Mouse (Mus musculus): ENCODE measurements around the gene Crybg1.
"Not testable (repeated sequence)": the region's sequence is repeated elsewhere in the genome, so short reads cannot be mapped to it uniquely, and the experiment has no call there.

The Crybg1 gene

DNA sequence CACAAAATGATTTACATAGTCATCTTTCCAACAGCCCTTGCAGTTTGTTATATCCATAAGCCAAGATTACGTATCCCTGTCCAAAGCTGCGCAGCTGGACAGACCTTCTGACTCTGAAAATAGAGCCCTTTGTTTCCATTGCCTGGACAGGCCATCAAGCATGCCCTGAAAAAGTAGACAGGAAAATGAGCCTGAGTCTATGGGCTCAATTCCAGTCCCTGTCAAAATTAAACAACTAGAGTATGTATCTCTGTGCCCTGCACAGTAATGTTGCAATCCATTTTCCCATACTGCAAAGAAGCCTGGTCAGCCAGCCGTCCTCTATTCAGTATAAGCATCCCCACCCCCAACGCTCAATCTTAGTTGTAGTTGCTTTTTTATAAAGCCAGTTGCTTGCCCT, 141.8 kb downstream of the Crybg1 start:
- no peak for DNase-seq (ENCODE audit: low read depth, low spot score)

GRCm38 (mm10) chr10:44005677-44006641, 142.7 kb downstream of the Crybg1 start:
- DNase-seq (ENCODE audit: low read depth, low spot score), result no peak

DNA sequence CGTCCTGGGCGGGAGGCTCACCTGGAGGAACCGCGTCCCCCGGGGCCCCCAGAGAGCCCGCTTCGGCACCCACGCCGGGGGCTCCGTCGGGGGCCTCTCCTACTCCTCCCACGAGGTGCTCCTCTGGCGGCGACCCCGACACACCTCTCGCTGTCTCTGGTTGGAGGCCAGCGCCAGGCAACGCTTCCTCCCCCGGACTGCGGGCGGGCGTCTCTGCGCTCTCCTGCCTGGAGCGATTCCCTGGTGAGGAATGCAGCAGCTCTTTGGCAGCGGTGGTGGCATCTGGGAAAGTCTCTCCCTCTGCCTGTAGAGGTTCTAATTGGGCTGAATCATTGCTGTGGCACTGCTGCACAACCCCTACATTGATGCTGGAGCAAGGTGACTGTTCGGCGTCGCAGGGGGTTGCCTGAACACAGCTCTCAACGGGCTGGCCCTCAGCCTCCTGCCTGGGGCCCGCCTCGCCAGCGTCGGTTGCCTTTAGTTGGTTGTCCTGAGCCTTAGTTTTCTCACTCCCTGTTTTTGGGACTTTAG, 144.4 kb downstream of the Crybg1 start:
- DNase-seq (ENCODE audit: low read depth, low spot score), result no peak

DNA sequence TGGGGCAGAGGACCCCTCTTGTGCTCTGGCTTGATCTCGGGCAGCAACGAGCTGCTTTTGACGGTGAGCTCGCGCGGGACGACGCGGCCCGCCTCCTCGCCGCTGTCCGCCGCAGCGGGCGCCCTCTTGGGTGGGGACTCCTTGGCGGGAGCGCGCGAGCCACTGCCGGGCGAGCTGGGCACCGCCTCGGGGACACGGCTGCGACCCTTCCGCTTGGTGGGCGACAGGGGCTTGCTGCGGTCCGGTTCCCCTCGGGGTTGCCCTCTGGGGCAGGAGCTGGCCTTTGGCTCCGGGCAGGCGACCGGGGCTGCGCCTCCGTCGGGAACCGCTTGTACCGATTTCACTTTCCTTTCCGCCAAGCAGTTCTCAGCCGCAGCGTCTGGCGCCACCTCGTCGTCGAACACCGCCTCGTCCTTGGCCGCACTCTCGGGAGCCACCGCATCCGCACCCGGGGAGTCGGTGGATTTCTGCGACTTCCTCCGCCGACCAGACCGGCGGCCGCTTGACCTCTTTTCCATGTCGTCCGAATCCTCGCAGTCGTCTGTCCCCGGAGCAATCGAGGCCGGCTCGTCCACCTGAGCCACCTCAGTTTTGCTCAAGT, 145.0 kb downstream of the Crybg1 start:
- DNase-seq (ENCODE audit: low read depth, low spot score), result no peak

- no peak for DNase-seq (ENCODE audit: low read depth, low spot score)
These were observed 145.6 kb downstream of the Crybg1 start for GRCm38 (mm10) chr10:44002995-44003524.

DNA sequence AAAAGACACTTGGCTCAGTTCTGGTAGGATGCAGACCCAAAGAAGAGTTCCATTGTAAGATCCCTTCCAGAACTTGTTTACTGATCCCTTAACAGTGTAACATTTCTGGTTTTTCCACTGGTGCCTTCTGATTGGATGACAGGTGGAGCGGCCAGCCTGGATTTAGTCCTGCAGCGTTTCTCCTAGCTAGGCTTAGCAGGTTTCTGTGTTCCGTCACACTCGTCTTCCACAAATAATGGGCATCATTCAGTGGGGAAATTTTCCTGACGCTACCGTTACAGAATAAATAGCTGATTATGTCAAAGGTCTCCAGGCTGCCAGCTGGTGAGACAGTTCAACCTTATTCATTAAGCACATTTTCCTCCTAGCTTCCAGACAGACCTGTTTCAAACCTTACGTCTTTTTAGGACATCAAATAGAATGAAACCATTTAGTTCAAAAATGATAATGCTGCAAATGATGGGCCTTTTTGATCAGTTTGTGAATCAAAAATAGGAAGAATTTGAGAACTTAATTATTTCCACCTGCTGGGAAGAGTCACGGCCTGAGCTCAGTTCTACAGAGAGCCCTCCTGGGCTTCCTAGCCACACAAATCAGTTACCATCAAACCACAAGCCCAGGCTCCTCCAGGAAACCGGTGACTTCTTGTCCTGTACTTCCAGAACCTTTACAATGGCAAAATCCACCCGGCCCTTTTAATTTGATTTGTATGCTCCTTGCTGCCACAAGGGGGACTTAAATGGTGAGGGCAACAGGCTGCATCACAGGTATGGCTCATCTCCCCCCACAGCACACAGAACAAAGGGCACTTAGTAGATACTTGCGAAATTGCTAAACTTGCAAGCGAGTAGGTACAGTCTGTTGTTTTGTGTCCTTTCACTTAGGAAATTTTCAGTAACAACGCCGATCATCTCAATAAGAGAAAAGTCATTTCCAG, 146.4 kb downstream of the Crybg1 start:
- no peak for DNase-seq (ENCODE audit: low read depth, low spot score)

DNA sequence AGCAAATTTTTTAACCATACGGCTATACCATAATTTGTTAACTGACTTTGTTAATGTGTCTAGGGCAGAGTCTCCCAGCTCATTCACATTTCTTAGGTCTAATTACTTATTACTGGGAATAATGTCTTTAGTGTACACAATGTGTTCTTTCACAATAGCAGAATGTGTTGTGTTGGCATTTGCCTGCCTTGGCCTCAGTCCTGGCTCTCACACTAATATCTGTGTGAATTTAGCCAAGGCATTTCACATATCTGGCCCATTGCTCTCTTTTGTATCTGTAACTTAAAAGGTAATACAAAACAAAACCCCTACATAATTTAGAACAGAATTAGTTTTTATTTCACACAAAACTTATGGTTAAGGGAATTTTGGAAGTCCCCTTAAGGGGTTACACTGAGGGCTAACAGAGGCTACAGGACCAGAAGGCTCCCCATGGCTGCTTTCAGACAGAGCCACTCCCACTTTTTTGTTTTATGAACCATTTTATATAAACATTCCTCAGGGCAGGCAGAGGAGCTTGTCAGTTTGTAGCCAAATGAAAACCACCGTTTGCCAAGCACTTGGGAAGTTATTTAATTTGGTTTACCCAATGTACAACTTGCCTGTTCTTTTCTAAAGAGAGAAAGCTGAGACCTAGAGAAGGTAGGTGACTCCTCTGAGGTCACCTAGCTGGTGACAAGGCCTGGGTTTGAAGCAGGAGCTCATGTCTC, 148.3 kb downstream of the Crybg1 start:
- no peak for DNase-seq (ENCODE audit: low read depth, low spot score)

- DNase-seq (ENCODE audit: low read depth, low spot score), result no peak
These were observed 150.1 kb downstream of the Crybg1 start for GRCm38 (mm10) chr10:43998503-43999082.

GRCm38 (mm10) chr10:43998023-43998422, 150.6 kb downstream of the Crybg1 start:
- no peak for DNase-seq (ENCODE audit: low read depth, low spot score)

DNA sequence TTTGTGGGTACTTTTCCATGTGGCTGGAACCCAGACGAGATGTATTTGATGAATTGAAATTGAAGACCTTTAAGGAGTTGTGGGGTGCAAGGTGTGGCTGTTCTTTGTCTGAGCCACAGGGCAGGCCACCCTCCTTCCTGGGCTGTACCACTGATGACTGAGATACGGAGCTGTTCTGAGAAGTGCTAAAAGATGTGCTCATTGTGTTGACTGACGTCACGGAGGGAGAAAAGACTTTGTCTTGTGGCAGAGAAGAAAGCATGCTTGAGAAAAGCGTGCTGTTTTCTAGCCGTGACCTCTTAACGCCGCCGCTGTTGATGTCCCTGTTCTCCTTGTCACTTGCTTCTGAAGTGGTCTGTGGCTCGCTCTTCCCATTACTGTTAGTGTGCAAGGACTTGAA, 151.4 kb downstream of the Crybg1 start:
- DNase-seq (ENCODE audit: low read depth, low spot score), result no peak

DNA sequence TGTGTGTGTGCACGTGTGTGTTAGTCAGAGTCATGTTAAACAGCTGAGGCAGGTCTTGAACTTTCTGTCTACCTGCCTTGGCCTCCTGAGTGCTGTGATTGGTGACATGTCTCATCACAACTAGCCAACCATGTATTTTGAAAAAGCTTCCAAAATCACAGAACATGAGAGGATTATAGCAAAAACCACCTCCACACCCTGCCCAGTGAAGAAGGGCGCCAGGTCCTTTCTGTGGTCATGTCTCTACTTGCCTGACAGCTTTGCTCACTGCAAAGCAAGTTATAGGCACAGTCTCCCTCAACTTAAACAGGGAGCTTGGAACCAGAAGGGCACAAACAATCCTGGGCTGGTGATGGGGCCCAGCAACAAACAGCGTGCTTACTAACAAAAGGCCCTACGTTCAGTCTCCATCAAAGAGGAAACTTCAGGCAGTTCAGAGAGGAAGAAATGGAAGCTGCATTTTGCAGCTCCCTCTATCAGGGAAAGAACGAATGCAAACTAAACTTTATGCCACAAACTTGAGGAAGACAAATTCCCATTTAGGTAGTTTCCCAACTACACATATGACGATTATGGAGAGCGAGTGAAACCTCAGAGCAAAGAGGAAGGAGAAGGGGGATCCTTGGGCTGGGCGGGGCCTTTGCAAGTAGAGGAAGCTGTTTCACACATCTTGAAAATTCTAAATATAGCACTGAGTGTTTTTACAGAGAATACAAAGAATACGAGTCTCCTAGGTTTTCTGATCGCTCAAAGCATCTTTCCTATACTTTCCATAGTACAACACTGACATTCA, 152.6 kb downstream of the Crybg1 start:
- no peak for DNase-seq (ENCODE audit: low read depth, low spot score)

GRCm38 (mm10) chr10:43993198-43993597, 155.5 kb downstream of the Crybg1 start:
- no peak for DNase-seq (ENCODE audit: low read depth, low spot score)

DNA sequence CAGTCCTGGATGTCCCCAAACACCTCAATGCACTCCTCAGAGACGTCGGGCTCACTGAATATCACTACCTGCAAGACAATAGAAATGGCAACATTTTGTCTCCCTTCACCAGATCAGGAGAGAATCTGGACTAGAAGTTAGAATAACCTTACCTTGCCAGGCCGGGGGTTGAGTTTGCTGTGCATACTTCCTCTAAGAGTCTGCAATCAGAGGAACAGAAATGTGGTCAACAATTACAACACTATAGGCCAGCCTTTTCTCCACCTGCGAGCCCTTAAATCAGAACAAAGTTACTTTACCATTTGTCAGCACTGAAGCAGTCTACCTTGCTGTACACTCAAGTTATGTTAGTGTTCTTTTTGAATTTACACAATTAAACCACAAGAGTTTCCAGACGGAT, 156.1 kb downstream of the Crybg1 start:
- no peak for DNase-seq (ENCODE audit: low read depth, low spot score)

DNA sequence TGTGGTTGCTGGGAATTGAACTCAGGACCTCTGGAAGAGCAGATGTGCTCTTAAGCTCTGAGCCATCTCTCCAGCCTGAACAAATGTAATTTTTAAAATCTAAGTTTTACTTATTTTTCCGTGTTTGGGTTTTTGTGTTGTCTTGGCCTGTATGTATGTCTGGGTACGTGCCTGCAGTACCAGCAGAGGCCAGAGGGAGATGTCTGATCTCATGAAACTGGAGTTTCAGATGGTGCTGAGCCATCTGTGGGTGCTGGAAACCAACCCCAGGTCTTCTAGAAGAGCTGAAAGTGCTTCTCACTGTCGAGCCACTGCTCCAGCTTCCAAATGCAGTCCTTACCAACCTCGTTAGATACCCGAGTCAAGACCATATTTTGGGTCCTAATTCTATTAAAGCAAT, 157.4 kb downstream of the Crybg1 start:
- no peak for DNase-seq (ENCODE audit: low read depth, low spot score)

DNA sequence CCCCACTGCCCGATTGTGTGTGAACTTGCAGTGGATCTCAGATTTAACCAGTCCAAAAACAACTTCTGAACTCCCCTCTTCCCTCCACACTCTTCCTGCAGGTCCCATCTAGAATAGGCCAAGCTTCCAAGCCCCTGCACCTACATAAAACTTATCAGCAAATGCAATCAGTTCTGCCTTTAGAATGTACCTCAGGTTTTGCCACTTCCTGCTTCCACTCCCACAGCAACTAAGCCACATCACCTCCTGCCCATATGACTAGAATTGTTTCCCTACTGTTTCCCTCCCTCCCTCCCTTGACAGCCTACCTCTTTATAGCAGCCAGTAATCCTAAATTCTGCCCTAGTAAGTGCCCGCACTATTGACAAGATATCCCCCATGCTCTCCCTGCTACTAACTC, 164.8 kb downstream of the Crybg1 start:
- DNase-seq (ENCODE audit: low read depth, low spot score), result no peak

DNA sequence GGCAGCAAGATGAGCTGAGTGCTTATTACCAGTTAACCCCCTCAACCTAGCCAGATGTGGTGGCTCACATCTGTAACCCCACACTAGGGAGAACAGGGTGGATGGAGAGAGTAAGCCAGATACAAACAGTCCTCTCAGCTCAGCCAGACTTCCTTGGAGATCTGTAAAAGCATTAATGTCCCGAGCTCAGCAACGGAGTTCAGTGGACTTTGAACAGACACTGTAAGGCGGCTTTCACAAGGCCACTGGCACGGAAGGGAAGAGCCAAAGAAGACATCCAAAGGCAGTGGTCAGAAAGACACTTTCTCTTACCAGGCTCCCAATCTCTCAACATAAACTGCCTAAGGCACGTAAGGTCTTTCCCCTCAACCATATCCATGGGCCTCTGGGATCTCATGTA, 165.4 kb downstream of the Crybg1 start:
- DNase-seq (ENCODE audit: low read depth, low spot score), result no peak

- no peak for DNase-seq (ENCODE audit: low read depth, low spot score)
These were observed 166.2 kb downstream of the Crybg1 start for GRCm38 (mm10) chr10:43982470-43982869.

GRCm38 (mm10) chr10:43980742-43981141, 167.9 kb downstream of the Crybg1 start:
- not testable (repeated sequence) for DNase-seq (ENCODE audit: low read depth, low spot score)

DNA sequence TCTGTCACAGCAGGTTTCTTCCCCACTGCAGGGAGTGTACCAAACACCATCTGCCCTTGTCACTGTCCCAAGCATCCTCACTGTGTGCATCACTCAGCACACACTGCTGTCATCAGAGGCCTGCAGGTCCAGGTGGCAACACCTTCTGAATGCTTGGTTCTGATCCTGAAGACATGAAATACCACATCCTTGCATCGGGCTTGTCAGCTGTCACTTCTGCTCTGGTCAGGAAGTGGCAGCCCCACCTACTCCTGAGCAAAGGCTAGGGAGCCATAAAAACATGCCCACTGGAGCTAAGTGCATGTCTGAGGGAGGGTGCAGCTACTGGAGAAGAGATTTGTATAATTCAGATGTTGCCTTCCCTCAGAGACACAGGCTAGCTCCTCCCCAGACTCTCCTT, 168.6 kb downstream of the Crybg1 start:
- no peak for DNase-seq (ENCODE audit: low read depth, low spot score)

GRCm38 (mm10) chr10:43977353-43977752, 171.3 kb downstream of the Crybg1 start:
- DNase-seq (ENCODE audit: low read depth, low spot score), result no peak

Measured in embryo, embryonic 11.5 days (tissue).